Mouse (Mus musculus): Measurements from ENCODE around the gene Xndc1.
A peak's percentile ranks its signal among the peaks of the same experiment; 100 is the strongest.

Xndc1 gene

GRCm38 (mm10) chr7:102082816-102083215, 17.5 kb downstream of the Xndc1 start, which contains the start of gene Trpc2:
Gene Trpc2, plus strand, starts transcription at chr7:102083116.
- DNase-seq, result no peak

- DNase-seq, result no peak
Measured at GRCm38 (mm10) chr7:102084041-102084696, 18.9 kb downstream of the Xndc1 start.

GRCm38 (mm10) chr7:102087336-102087735, 22.0 kb downstream of the Xndc1 start:
- DNase-seq, result no peak

GRCm38 (mm10) chr7:102099760-102100661, 34.7 kb downstream of the Xndc1 start:
- no peak for DNase-seq

- DNase-seq, result no peak
Measured at GRCm38 (mm10) chr7:102100868-102101267, 35.6 kb downstream of the Xndc1 start.

- no peak for DNase-seq
Measured at GRCm38 (mm10) chr7:102101487-102101886, 36.2 kb downstream of the Xndc1 start, which contains the start of gene Art1. Gene Art1, plus strand, starts transcription at chr7:102101743.

GRCm38 (mm10) chr7:102102241-102102640, 36.9 kb downstream of the Xndc1 start:
- no peak for DNase-seq

- no peak for DNase-seq
Measured at GRCm38 (mm10) chr7:102102696-102103095, 37.4 kb downstream of the Xndc1 start.

- no peak for DNase-seq
Measured at GRCm38 (mm10) chr7:102103555-102103954, 38.2 kb downstream of the Xndc1 start.

GRCm38 (mm10) chr7:102104126-102104525, 38.8 kb downstream of the Xndc1 start:
- peak; percentile 42 for DNase-seq

- no peak for DNase-seq
Measured at GRCm38 (mm10) chr7:102106700-102107141, 41.4 kb downstream of the Xndc1 start.

- DNase-seq, result no peak
Measured at GRCm38 (mm10) chr7:102108206-102108605, 42.9 kb downstream of the Xndc1 start.

- DNase-seq, result no peak
Measured at GRCm38 (mm10) chr7:102109171-102109570, 43.9 kb downstream of the Xndc1 start, which contains the start of gene Art5. Gene Art5, minus strand, starts transcription at chr7:102109489.

- no peak for DNase-seq
Measured at GRCm38 (mm10) chr7:102109746-102110145, 44.4 kb downstream of the Xndc1 start.

GRCm38 (mm10) chr7:102113151-102113729, 47.9 kb downstream of the Xndc1 start:
- no peak for DNase-seq

GRCm38 (mm10) chr7:102116579-102117331, 51.4 kb downstream of the Xndc1 start, which contains the start of gene Chrna10:
Gene Chrna10, minus strand, starts transcription at chr7:102116828.
- DNase-seq, result no peak

- DNase-seq, result no peak
Measured at GRCm38 (mm10) chr7:102117382-102117781, 52.1 kb downstream of the Xndc1 start.

GRCm38 (mm10) chr7:102120326-102120725, 55.0 kb downstream of the Xndc1 start:
- no peak for DNase-seq

- no peak for DNase-seq
Measured at GRCm38 (mm10) chr7:102132395-102132794, 67.1 kb downstream of the Xndc1 start.

Data from layer of hippocampus, adult 9-11 months (tissue).